Mouse (Mus musculus) G1E-ER4 (cell line): ENCODE results near the gene Ddc. TPM values are rescaled to one million over a fixed set of nuclear protein-coding genes. Genes with fewer than 3 reads are reported as not detected.

Experiments used
- GATA1 ChIP-seq: IDR thresholded peaks from one replicate; pipeline ENCODE4 v1.8.0; 2012; ENCODE audit warnings: low read length, inconsistent platforms
- polyA plus RNA-seq: library from polyadenylated mRNA; stranded (reverse); fragments of >175 nt; gene quantifications from 2 replicates; pipeline ENCODE4 v1.2.3, GENCODE M21; 2012

Ddc gene
- 0.21 and 0.48 TPM in 2 replicates for polyA plus RNA-seq

GRCm38 (mm10) chr11:11897645-11898357, at the start of gene Ddc:
Gene Ddc, minus strand, starts transcription at chr11:11898144.
- no peak for TF ChIP-seq GATA1

GRCm38 (mm10) chr11:11945766-11946165, 47.8 kb upstream of the Ddc start:
- no peak for TF ChIP-seq GATA1

DNA sequence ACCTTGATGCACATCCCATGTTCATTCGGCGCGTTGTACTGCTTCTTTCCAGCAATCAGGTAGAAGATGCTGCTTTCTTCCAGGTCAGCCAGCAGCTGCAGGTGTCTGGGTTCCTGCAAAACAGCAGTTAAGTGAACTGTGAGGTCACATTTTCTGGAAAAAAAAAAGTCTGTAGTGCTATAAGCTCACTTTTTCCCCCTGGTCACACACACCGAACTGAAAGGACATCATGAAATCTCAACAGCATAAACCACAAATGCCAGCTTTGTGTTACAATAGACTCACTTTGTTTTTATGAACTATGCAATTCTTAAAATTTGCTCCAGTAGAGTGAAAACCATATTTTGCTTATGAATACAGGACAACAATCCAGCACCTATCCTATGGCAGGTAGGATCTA, 46.9 kb upstream of the Ddc start:
- TF ChIP-seq GATA1: no peak

DNA sequence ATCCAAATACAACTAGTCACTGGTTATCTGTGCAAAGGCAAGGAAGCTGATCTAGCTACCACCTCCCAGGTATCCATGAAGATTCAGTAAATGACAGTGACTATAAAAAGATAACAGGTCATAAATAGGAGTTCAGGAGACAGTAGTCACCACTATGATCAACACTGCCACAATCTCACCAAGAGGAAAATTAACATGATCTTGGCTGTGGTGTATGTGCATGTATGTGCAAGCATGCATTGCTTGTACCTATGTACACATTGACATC, 46.1 kb upstream of the Ddc start:
- no peak for TF ChIP-seq GATA1

DNA sequence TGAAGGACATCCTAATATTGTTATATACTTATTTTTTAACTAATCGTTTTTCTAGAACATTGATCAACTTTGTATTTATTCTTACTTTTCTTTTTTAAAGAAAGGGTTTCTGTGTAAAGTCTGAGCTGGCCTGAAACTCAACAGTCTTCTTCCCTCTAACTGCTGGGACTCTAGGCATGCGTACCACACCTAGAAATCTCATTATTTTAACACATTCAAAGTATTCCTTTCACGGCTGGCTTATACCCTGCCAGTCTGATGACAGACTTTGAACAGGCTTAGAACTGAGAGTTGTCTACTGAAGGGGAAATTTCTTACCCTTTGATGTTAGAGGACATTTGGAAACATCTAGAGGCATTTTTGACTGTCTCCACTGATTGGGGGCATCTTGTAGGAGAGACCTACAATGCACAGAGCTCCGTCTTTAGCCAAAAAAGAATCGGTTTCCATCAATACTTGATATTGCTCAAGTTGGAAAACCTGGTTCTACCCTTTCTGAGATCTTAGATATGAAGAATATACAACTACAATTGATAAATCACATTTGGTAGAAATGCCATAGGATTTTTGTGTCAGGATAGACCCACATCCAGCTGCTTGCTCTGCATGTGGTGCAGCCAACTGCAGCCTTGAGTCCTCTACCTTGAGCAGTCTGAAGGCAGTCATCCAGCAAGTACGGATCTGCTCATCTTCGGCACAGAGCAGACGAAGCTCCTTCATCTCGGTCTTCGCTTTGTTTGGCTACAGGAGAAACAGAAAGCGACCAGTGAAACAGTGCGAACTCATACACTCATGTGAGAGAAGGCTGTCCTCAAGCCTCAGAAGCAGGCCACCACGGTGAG, 45.5 kb upstream of the Ddc start:
- TF ChIP-seq GATA1: no peak

DNA sequence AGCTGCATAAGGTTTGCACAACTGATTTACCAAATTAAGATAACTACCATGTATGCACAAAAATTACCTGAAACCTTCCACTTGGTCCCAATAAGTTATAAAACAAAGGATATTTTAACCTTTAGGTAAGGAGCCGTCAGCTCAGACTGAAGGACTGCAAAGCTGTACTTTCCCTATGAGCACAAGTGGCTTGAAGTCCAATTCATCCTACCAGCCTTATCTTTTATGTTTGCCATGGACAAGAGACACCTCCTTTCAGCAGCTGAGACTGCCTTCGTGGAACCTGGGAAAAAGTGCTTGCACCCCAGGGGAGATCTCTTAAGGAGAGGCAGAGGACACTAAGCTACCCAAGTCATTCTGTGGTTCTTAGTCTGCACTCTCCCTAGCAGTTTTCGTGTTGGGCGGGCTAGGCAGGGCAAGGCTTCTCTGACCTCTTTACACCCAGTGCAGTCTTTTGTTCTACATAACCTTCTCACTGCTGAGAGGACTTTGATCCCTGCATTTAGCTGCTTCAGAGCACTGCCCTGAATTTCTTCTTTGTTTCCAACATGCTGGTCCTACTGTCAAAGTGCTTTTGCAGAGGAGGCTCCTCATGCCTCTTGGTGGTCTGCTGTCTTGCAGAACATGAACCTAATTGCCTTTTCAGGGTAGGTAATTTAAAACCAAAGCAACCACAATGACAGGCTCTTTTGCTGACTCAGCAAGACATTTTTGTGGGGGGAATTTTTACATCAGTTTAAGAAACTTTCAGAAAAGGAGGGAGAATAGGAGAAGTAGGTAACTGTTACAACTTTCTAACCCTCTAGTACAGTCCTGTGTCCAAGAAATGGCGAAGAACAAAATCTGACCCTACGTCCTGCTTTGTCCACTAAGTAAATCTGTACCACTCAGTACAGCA, 44.6 kb upstream of the Ddc start:
- no peak for TF ChIP-seq GATA1

GRCm38 (mm10) chr11:11940833-11941681, 43.1 kb upstream of the Ddc start:
- no peak for TF ChIP-seq GATA1

DNA sequence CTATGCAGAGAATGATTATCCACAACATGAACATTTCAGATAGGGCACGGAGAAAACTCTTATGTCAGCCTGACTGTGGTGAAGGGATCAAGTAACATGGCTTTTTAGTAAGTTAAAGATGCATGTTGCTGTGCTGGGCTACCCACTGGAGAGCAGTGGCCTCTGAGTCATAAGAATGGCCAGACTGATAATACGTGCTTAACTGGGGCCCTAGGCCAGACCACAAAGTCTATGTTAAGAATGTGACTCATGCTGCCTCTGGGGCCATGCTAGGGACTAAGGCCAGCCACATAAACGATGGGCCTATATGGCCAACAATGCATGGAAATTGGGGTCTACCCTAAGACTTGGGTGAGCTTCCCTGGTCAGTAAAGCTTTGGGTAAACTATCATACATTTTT, 41.7 kb upstream of the Ddc start:
- no peak for TF ChIP-seq GATA1

DNA sequence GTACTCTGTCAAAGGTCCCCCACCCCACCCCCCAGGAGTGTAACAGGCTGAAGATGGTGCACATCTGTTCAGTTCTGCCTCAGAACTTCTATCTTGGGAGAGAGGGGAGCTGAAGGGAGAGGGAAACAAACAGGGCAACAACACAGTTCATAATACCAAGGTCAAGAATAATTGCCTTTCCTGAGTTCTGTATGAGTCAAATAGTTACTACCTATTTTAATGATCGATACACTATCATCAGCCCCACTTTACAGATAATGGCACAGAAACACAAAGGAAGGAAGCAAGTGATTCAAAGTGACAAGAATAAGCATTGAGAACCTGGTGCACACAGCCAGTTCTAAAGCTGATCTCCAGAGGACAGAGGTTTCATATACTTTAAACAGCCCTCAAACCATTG, 40.6 kb upstream of the Ddc start:
- TF ChIP-seq GATA1: no peak

DNA sequence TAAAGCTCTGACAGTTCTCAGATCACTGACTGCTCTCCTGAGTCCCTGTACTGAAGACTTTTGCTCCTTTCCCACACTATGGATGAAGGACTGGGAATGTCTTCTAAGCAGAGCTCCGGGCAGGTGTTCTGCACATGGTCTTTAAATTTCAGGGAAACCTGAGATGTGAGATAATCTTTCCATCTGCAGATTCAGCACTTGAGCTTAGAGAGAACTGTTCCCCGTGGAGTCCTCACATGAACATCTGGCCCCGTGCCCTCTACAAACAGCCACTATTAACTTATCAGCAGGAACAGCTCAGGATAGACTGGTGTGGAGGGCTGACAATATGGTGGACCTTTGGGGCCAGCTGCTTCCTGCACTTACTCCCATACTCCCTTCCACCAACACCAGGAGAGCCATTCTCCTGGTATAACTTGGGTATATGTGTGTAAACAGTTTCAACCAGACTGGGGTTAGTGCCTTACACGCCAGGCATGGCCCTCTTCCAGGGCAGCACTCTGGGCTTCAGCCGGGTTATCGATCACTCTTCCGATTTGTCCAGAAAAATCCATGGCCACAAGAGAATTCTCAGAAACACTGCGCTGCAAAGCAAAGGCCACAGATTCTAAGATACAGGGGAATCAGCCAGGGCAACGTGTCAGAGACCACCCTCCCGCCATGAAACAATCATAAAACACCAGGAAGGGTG, 39.5 kb upstream of the Ddc start:
- no peak for TF ChIP-seq GATA1

DNA sequence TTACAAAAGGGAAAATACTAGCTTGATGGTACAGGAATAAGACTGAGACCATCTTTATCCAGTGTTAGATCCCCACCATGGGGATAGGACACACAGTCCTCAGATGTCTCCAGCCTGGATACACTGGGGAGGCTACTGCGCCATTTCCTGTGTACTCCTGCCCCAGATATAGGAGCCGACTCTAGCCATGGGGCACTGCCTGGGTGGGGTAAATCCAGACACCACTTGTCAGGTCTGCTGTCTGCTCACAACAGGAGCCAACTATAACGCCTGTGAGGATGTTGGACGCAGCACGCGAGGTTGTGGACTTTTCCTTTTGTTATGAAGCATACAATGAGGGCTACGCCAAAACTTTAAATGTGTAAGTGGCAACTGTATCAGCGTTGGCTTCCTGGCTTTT, 36.9 kb upstream of the Ddc start:
- no peak for TF ChIP-seq GATA1

DNA sequence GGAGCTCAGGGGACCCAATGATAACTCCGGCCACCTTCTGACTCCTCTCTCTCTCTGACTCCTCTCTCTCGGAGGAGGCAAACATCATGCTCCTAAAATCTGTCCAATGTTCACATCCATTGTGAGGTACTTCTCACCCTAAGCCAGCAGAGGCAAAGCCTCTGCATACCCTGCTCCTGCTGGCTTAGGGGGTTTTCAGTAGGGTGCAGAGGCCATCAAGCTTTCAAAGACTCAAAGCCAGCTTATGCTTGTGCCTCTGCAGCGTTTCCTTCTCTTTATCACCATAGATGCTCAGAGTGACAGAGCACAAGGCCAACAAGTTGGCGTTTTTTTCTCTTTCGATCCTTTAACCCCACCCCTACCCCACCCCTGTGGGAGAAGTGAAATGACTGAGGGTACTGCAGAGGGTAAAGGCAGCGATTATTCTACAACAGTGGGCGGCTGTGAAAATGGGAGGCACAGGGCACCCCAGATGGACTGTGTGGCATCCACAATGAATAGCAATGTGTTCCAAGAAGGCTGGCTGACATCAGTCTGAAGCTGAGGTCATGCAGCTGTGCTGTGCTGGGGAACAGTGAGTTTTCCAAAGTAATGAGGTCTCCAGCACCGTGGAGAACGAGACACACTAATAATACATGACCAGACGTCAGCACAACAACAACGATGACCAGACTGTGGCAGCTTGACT, 34.3 kb upstream of the Ddc start:
- TF ChIP-seq GATA1: no peak

DNA sequence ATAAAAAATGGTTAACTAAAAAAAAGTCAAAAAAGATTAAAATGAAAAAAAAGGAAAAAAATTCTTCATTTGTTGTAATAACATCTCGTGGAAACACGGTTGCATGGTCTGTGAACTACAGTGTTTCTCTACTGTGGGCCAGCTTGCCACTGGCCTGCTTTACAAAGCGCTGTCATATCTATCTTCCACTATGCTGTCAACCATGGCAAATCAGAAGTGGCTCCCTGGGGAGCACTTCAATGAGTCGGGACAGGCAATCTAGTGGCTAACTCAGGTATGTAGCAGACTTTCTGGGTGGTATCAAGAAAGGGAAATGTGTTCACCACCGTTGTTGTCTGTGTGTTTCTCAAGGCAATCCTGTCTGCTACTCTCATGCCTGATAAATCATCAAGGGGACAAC, 33.7 kb upstream of the Ddc start:
- TF ChIP-seq GATA1: no peak

DNA sequence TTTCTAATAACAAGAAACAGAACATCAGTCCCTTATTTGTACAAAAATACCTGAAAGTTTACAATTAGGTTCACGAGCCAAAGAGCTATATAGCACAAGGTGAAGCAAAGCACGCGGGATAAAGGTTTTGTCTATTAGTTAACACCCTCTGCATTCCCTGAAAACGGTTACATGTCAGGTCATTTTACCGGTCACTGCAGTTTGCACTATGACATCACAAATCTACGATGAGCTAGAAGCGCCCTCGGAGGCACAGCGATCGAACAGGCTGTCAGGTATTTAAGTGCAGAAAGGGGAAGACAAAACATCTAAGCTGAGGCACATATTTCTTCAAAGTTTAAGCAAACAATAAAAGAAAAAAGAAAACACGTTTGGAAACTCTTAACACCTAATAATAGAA, 32.6 kb upstream of the Ddc start:
- no peak for TF ChIP-seq GATA1
